Mouse (Mus musculus): Measurements from ENCODE around the gene Rbl1. TPM values are rescaled to one million over a fixed set of nuclear protein-coding genes. Genes with fewer than 3 reads are reported as not detected.

Gene Rbl1
- polyA plus RNA-seq, 2 experiments: 14.4 to 19.8 TPM

DNA sequence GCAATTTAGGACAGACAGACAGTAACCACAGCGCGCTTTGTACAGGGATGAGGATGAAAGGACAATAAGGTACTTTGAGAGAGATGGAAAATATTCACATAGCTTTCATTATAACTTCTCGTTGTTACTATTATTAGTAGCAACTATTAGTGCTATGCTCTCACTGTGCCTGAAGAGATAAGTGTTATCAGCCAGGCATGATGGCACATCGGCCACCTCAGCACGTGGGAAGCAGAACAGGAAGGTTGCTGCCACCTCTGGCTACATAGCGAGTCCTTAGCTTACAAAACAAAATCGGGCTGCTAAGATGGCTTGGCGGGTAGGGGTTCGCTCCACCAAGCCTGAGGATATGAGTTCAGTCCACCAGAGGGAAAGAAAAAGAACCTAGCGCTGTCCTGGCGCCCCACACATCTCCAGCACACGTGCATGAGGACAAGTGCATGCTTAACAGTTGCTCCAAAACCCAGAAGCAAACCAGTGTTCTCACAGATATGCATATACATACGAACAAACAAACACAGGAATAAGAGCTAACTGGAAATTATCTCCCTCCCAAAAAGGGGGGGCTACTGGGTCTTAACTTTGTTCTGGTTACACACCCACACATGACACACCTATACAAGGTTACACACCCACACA is 19.2 kb downstream of the Rbl1 start:
- Histone ChIP-seq H3K36me3 (replicated peaks; ENCODE audit: control insufficient read depth, insufficient read depth, low read depth) (peaks cover 66% of the 10 kb centered on the region), H3K4me3 (ENCODE audit: insufficient read depth in 1 of 2, low read depth in 2 of 2, low read length in 2 of 2) (no peak overlapping the region), H3K4me1 (replicated peaks; ENCODE audit: control insufficient read depth in 2 of 2, insufficient read depth in 2 of 2, low read length in 1 of 2) (peaks cover 8 to 15% of the 10 kb centered on the region in 2 experiments), H3K27me3 (ENCODE audit: control insufficient read depth, insufficient read depth, low read length) (no peaks in the 10 kb centered on the region), H3K9ac (replicated peaks) (no peak overlapping the region; the same call in 1 of the 2 replicates), H3K9me3 (ENCODE audit: control insufficient read depth, low read length) (no peaks in the 10 kb centered on the region), H3K4me2 (ENCODE audit: low read depth) (peak overlapping the region; percentile 33), H3K27ac (peak overlapping the region; percentile 39)
- 47% methylated on average over 13 of the region's 13 CpGs for WGBS (ENCODE audit: insufficient replicate concordance)
- DNase-seq (ENCODE audit: low read depth in 3 of 3, low spot score in 3 of 3) (peak; percentile 35 to 42 (median 41)), ATAC-seq (ENCODE audit: insufficient read depth) (peak; percentile 88)
- TF ChIP-seq EP300 (IDR thresholded peaks at IDR 0.05; ENCODE audit: low read depth): peak; percentile 68
- peak; percentile 20; the same call in 1 of the 2 replicates for TF ChIP-seq CTCF (IDR thresholded peaks at IDR 0.05; ENCODE audit: low read depth)

DNA sequence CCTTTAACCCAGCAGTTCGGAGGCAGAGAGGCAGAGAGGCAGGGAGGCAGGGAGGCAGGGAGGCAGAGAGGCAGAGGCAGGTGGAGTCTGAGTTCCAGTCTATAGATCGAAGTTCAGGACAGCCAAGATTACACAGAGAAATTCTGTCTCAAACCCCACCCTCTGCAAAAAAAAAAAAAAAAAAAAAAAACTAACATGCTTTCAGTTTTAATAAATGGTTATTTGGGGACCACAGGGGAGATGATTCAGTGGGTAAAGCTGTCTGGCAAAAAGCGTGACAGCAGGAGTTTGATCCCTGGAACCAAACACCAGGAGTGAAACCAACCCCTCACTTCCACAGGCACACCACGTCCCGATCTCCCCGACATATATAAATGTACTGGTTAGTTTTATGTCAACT is 26.2 kb downstream of the Rbl1 start:
- no peak for ATAC-seq (ENCODE audit: insufficient read depth)
- peaks cover 53% of the 10 kb centered on the region for H3K36me3 ChIP-seq (replicated peaks; ENCODE audit: control insufficient read depth, insufficient read depth, low read depth)
- 76% methylated on average over 6 of the region's 6 CpGs for WGBS (ENCODE audit: insufficient replicate concordance)

DNA sequence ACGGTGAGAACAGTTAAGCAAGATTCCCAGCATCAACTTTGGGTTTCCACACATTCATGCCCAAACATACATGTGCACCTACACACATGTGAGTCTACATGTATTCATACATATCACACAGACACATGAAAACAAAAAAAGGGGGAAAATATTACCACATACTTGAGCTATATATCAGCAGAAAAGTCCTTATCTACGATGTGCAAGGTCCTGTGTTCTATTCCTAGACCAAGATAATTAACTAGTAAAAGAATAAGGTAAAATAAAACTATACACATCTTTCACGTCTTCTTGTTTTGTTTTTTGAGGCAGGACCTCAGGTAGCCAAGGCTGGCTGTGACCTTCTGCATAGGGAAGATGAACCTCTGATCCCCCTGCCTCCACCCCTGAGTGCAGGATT is 28.1 kb downstream of the Rbl1 start:
- peaks cover 62% of the 10 kb centered on the region for H3K36me3 ChIP-seq (replicated peaks; ENCODE audit: control insufficient read depth, insufficient read depth, low read depth)
- no peak for TF ChIP-seq EP300 (IDR thresholded peaks at IDR 0.05; ENCODE audit: low read depth)
- TF ChIP-seq CTCF (IDR thresholded peaks at IDR 0.05; ENCODE audit: low read depth): no peak
- H3K4me1 ChIP-seq (replicated peaks; ENCODE audit: control insufficient read depth in 2 of 2, insufficient read depth in 2 of 2, low read length in 1 of 2): 0 out of 4 replicates have a peak, but pooled peaks cover 0 to 4% of the 10 kb centered on the region in 2 experiments
- no peak overlapping the region for H3K9ac ChIP-seq (replicated peaks)
- WGBS (ENCODE audit: insufficient replicate concordance): 71% methylated on average over 3 of the region's 3 CpGs
- H3K27ac ChIP-seq: no peak overlapping the region
- H3K9me3 ChIP-seq (ENCODE audit: control insufficient read depth, low read length): no peaks in the 10 kb centered on the region
- no peak for DNase-seq (ENCODE audit: low read depth in 3 of 3, low spot score in 3 of 3)
- H3K4me3 ChIP-seq (ENCODE audit: insufficient read depth in 1 of 2, low read depth in 2 of 2, low read length in 2 of 2): no peak overlapping the region
- no peak overlapping the region for H3K4me2 ChIP-seq (ENCODE audit: low read depth)
- no peak for ATAC-seq (ENCODE audit: insufficient read depth)
- no peaks in the 10 kb centered on the region for H3K27me3 ChIP-seq (ENCODE audit: control insufficient read depth, insufficient read depth, low read length)

More for the DNA sequence above, 26.2 kb downstream of the Rbl1 start:
- Histone ChIP-seq H3K4me1 (replicated peaks; ENCODE audit: control insufficient read depth in 2 of 2, insufficient read depth in 2 of 2, low read length in 1 of 2) (0 out of 4 replicates have a peak, but pooled peaks cover 0 to 4% of the 10 kb centered on the region in 2 experiments), H3K4me3 (ENCODE audit: insufficient read depth in 1 of 2, low read depth in 2 of 2, low read length in 2 of 2) (no peak overlapping the region), H3K9ac (replicated peaks) (no peak overlapping the region), H3K27ac (no peak overlapping the region), H3K27me3 (ENCODE audit: control insufficient read depth, insufficient read depth, low read length) (no peaks in the 10 kb centered on the region), H3K4me2 (ENCODE audit: low read depth) (no peak overlapping the region), H3K9me3 (ENCODE audit: control insufficient read depth, low read length) (no peaks in the 10 kb centered on the region)
- DNase-seq (ENCODE audit: low read depth in 3 of 3, low spot score in 3 of 3): no peak
- no peak for TF ChIP-seq EP300 (IDR thresholded peaks at IDR 0.05; ENCODE audit: low read depth)
- TF ChIP-seq CTCF (IDR thresholded peaks at IDR 0.05; ENCODE audit: low read depth): no peak

DNA sequence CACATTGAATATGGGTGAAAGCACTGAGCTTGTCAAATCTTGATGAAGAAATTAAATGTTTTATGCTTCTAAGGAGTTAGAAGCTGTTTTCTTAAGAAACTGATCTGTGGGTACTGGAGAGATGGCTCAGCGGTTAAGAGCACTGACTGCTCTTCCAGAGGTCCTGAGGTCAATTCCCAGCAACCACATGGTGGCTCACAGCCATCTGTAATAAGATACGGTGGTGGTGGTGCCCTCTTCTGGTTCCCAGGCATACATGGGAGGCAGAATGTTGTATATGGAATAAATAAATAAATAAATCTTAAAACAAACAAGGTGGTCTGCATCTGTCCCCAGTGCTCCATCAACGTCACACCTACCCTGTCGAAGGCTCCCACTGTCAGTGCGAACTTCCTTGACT is 29.9 kb downstream of the Rbl1 start:
- Histone ChIP-seq H3K4me3 (ENCODE audit: insufficient read depth in 1 of 2, low read depth in 2 of 2, low read length in 2 of 2) (no peak overlapping the region), H3K27me3 (ENCODE audit: control insufficient read depth, insufficient read depth, low read length) (no peaks in the 10 kb centered on the region), H3K27ac (no peak overlapping the region), H3K9ac (replicated peaks) (no peak overlapping the region), H3K4me1 (replicated peaks; ENCODE audit: control insufficient read depth in 2 of 2, insufficient read depth in 2 of 2, low read length in 1 of 2) (0 out of 4 replicates have a peak, but pooled peaks cover 0 to 4% of the 10 kb centered on the region in 2 experiments), H3K9me3 (ENCODE audit: control insufficient read depth, low read length) (no peaks in the 10 kb centered on the region), H3K4me2 (ENCODE audit: low read depth) (no peak overlapping the region), H3K36me3 (replicated peaks; ENCODE audit: control insufficient read depth, insufficient read depth, low read depth) (peaks cover 69% of the 10 kb centered on the region)
- 87% methylated on average over 5 of the region's 5 CpGs for WGBS (ENCODE audit: insufficient replicate concordance)
- ATAC-seq (ENCODE audit: insufficient read depth): no peak
- no peak for TF ChIP-seq EP300 (IDR thresholded peaks at IDR 0.05; ENCODE audit: low read depth)
- peak; percentile 19 for TF ChIP-seq CTCF (IDR thresholded peaks at IDR 0.05; ENCODE audit: low read depth)
- DNase-seq (ENCODE audit: low read depth in 3 of 3, low spot score in 3 of 3): no peak

DNA sequence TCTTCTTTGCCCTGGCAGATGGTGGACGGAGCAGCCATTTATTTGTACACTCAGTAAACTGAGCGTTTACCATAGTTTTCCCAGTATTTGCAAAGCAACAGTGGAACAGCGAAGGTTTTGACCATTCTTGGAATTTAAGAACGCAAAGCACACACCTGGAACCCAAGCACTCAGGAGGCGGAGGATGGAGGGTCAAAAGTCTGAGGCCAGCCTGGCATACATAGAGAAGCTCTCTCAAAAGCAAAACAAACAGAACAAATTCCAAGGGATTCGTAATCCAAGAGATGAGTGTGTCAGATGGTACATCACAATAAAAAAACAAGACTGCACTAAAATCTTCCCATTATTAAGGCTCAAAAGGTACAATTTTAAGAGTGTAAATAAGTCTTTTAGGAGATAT is 30.8 kb downstream of the Rbl1 start:
- 92% methylated on average over 6 of the region's 6 CpGs for WGBS (ENCODE audit: insufficient replicate concordance)
- no peaks in the 10 kb centered on the region for H3K27me3 ChIP-seq (ENCODE audit: control insufficient read depth, insufficient read depth, low read length)
- H3K9ac ChIP-seq (replicated peaks): no peak overlapping the region
- no peaks in the 10 kb centered on the region for H3K9me3 ChIP-seq (ENCODE audit: control insufficient read depth, low read length)
- H3K4me1 ChIP-seq (replicated peaks; ENCODE audit: control insufficient read depth in 2 of 2, insufficient read depth in 2 of 2, low read length in 1 of 2): 0 out of 4 replicates have a peak, but pooled peaks cover 0 to 4% of the 10 kb centered on the region in 2 experiments
- H3K27ac ChIP-seq: no peak overlapping the region
- H3K4me2 ChIP-seq (ENCODE audit: low read depth): no peak overlapping the region
- TF ChIP-seq CTCF (IDR thresholded peaks at IDR 0.05; ENCODE audit: low read depth) (no peak), EP300 (IDR thresholded peaks at IDR 0.05; ENCODE audit: low read depth) (no peak)
- peaks cover 78% of the 10 kb centered on the region for H3K36me3 ChIP-seq (replicated peaks; ENCODE audit: control insufficient read depth, insufficient read depth, low read depth)
- DNase-seq (ENCODE audit: low read depth in 3 of 3, low spot score in 3 of 3): no peak
- ATAC-seq (ENCODE audit: insufficient read depth): no peak
- no peak overlapping the region for H3K4me3 ChIP-seq (ENCODE audit: insufficient read depth in 1 of 2, low read depth in 2 of 2, low read length in 2 of 2)

Measured in liver, embryonic 14.5 days (tissue).